Mouse (Mus musculus) heart, postnatal 0 days (tissue): ENCODE results near the gene Robo1. TPM values are rescaled to one million over a fixed set of nuclear protein-coding genes. Genes with fewer than 3 reads are reported as not detected.
"Not testable (repeated sequence)": the region's sequence is repeated elsewhere in the genome, so short reads cannot be mapped to it uniquely, and the experiment has no call there.

ENCODE experiments used
- ATAC-seq: fragments of 200-750 bp; cut with Nextera tagmentation; 2 replicates; pipeline ENCODE4 v1.8.0; 2017; ENCODE audit warnings: low read depth, moderate number of reproducible peaks, moderate library complexity; ENCODE audit not compliant: insufficient read depth
- DNase-seq: peaks from one replicate; pipeline ENCODE4 v3.0.0-alpha.2; 2016; ENCODE audit warnings: low spot score
- H3K27ac ChIP-seq: fragments of 300-500 bp; sonication (generic); 2 replicates; pipeline ENCODE4 v1.5.1; 2014; ENCODE audit warnings: low read depth, mild to moderate bottlenecking
- H3K27me3 ChIP-seq: fragments of 300-500 bp; sonication (generic); 2 replicates; pipeline ENCODE4 v1.6.1; 2014; ENCODE audit warnings: low read length, mixed read lengths; ENCODE audit not compliant: control insufficient read depth, insufficient read depth
- H3K36me3 ChIP-seq: fragments of 300-500 bp; sonication (generic); replicated peaks from 2 replicates; pipeline ENCODE4 v1.6.1; 2014; ENCODE audit warnings: low read length, mixed read lengths; ENCODE audit not compliant: control insufficient read depth, insufficient read depth
- H3K4me1 ChIP-seq: fragments of 300-500 bp; sonication (generic); 2 replicates; pipeline ENCODE4 v1.6.1; 2014; ENCODE audit warnings: antibody characterized with exemption; ENCODE audit not compliant: control insufficient read depth, insufficient read depth
- H3K4me2 ChIP-seq: fragments of 300-500 bp; sonication (generic); 2 replicates; pipeline ENCODE4 v1.6.1; 2014; ENCODE audit warnings: low read depth, mild to moderate bottlenecking, low read length, moderate library complexity
- H3K4me3 ChIP-seq: fragments of 300-500 bp; sonication (generic); 2 replicates; pipeline ENCODE4 v1.5.1; 2014; ENCODE audit warnings: low read depth, low read length
- H3K9ac ChIP-seq: fragments of 300-500 bp; sonication (generic); replicated peaks from 2 replicates; pipeline ENCODE4 v1.6.1; 2014; ENCODE audit warnings: low read depth, low read length, mixed read lengths
- H3K9me3 ChIP-seq: fragments of 300-500 bp; sonication (generic); replicated peaks from 2 replicates; pipeline ENCODE4 v1.6.1; 2016; ENCODE audit warnings: low read length; ENCODE audit not compliant: control insufficient read depth
- CTCF ChIP-seq: IDR thresholded peaks from 2 replicates; pipeline ENCODE4 v1.5.1; 2016; ENCODE audit warnings: antibody characterized with exemption, control low read depth, low read depth
- EP300 ChIP-seq: IDR thresholded peaks from 2 replicates; pipeline ENCODE4 v1.6.1; 2016; ENCODE audit warnings: antibody characterized with exemption, low read depth
- WGBS: fragments of 180-500 bp; shearing (Covaris S2); extraction: QIAGEN DNeasy Blood & Tissue Kit; methylation state at CpG from one replicate; pipeline ENCODE4 v1.1.7; 2014; 5-methylcytosine and 5-hydroxymethylcytosine counted together
- polyA plus RNA-seq: library from polyadenylated mRNA; unstranded; fragments of >200 nt; fragmentation: Nextera tagmentation; extraction: Ambion mirVana; gene quantifications from 2 replicates; pipeline ENCODE4 v1.2.1, GENCODE M21; 2015
- total RNA-seq: library from RNA; depleted of rRNA; stranded (reverse); fragments of >200 nt; gene quantifications from 2 replicates; pipeline ENCODE4 v1.2.3, GENCODE M21; 2014; ENCODE audit warnings: low replicate concordance

Gene Robo1
- total and polyA plus RNA-seq, 2 experiments from 2014 or later, result 2.8 to 4.0 TPM

DNA sequence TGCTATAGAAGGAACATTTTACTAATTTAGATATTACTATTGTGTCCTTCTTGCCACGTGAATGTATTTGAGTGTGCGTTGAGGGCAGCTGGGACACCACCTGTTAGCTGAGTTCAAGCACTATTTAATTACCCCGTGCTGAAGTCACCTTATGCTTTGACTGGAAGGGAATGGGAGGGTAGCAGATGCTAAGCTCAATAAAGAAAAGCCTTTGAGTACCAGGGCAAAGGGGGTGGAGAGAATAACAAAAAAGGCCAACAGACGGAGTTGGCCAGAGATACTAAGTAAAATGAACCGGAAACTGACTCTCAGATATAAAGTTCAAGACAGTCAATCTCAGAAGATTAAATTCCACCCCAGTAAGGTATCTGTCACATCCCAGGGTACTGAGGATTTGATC is 245.6 kb downstream of the Robo1 start:
- TF ChIP-seq CTCF (no peak), EP300 (no peak)
- Histone ChIP-seq H3K27ac (no peak overlapping the region), H3K4me3 (no peak overlapping the region), H3K4me1 (no peaks in the 10 kb centered on the region), H3K36me3 (no peaks in the 10 kb centered on the region), H3K4me2 (no peak overlapping the region), H3K27me3 (no peaks in the 10 kb centered on the region), H3K9ac (no peak overlapping the region), H3K9me3 (no peaks in the 10 kb centered on the region)
- WGBS, result 65% methylated on average over 5 of the region's 5 CpGs
- no peak for ATAC-seq
- no peak for DNase-seq

DNA sequence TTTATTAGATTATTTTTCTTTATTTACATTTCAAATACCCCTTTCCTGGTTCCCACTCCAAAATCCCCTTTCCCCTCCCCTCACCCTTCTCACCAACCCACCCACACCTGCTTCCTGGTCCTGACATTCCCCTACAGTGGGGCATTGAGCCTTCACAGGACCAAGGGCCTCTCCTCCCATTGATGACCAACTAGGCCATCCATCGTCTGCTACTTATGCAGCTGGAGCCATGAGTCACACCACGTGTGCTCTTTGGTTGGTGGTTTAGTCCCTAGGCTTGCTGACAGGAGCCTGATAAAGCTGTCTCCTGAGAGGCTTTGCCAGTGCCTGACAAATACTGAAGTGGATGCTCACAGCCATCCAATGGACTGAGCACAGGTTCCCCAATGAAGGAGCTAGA is 254.0 kb downstream of the Robo1 start:
- not testable (repeated sequence) for H3K27me3 ChIP-seq, DNase-seq, ATAC-seq, H3K9me3 ChIP-seq, H3K9ac ChIP-seq, H3K4me2 ChIP-seq, H3K36me3 ChIP-seq, H3K4me1 ChIP-seq, H3K4me3 ChIP-seq, H3K27ac ChIP-seq
- 29% methylated on average over 2 of the region's 2 CpGs for WGBS

DNA sequence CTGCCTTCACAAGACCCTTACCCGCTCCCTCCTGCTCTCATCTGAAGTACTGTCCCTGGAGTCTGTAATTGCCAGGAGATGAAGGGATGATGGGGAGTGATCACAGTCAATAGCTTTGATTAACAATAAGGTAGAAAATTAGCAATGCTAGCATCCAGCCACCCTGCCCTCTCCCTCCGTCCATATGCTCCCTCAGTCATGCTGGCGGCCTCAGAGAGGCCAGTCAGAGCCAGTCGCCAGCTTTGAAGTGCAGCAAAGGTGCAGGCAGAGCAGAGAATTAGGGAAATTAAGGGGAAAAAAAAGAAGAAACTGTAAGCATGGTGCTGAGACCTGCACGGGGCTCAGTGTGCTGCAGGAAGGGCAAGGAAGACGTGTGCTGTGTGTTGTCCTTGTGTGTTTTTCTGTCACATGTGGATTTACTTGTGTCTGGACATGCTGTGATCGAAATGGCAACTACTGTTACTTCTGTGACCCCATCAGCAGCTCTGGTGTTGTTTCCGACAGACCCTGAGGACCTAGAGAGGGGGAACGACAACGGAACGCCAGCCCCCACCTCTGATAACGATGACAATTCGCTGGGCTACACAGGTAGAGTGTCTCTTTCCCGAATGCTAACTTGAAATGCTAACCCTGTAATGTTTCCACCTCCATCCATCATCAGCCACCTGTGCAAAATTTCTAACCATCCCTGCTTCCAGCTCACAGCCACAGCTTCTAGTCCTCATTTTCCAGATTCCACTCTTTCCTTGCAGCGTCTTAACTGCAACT is 255.3 kb downstream of the Robo1 start:
- Histone ChIP-seq H3K36me3 (no peaks in the 10 kb centered on the region), H3K9me3 (no peaks in the 10 kb centered on the region), H3K9ac (no peak overlapping the region), H3K4me3 (no peak overlapping the region), H3K4me1 (no peaks in the 10 kb centered on the region), H3K4me2 (no peak overlapping the region), H3K27ac (no peak overlapping the region), H3K27me3 (no peaks in the 10 kb centered on the region)
- ATAC-seq (no peak), DNase-seq (no peak)
- no peak for TF ChIP-seq CTCF
- TF ChIP-seq EP300, result no peak
- WGBS, result 32% methylated on average over 15 of the region's 15 CpGs

DNA sequence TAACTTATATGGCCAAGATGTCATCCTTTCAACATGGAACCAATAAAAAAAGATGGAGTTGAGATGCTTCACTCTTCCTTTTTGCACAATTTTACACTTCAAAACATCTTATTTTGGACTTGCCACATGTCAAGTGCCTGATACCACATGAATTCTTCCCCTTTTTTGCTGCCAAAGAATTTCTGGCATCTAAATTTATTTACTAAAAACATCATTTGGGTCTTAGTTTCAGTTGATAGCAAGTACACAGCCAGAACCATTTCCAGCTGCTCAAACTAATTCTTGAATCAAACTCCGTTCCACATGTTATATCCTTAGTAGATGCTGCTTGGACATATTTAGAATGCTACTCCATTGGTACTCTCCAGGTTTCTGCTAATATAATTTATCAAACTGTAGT is 267.1 kb downstream of the Robo1 start:
- ATAC-seq (no peak), DNase-seq (no peak)
- no peak overlapping the region for H3K9ac ChIP-seq
- H3K27ac ChIP-seq, result no peak overlapping the region
- WGBS, result 84% methylated on average over 1 of the region's 1 CpGs
- H3K36me3 ChIP-seq, result no peaks in the 10 kb centered on the region
- no peaks in the 10 kb centered on the region for H3K4me1 ChIP-seq
- no peak overlapping the region for H3K4me3 ChIP-seq
- no peak for TF ChIP-seq EP300
- TF ChIP-seq CTCF, result no peak
- no peaks in the 10 kb centered on the region for H3K9me3 ChIP-seq
- H3K27me3 ChIP-seq, result no peaks in the 10 kb centered on the region
- H3K4me2 ChIP-seq, result no peak overlapping the region

DNA sequence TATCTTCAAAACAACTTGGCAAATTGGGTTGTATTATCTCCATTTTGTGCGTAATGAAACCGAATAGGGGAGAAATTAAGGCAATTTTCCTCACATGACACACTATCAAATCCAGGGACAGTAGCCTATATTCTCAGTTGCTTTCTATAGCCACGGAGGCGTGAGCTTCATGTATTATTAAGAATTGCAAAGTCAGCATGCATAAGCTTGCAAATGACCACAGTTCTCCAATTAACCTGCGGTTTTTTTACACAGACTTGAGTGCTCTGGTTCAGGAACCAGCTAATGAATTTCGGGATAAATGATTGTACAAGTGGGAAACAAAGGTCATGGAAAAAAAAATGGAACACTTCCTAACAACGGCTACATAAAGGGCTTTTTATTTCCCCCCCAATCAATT is 268.9 kb downstream of the Robo1 start:
- Histone ChIP-seq H3K27ac (no peak overlapping the region), H3K4me3 (no peak overlapping the region), H3K9me3 (no peaks in the 10 kb centered on the region), H3K9ac (no peak overlapping the region), H3K36me3 (no peaks in the 10 kb centered on the region), H3K27me3 (no peaks in the 10 kb centered on the region), H3K4me2 (no peak overlapping the region), H3K4me1 (no peaks in the 10 kb centered on the region)
- DNase-seq (no peak), ATAC-seq (no peak)
- no peak for TF ChIP-seq EP300
- TF ChIP-seq CTCF, result no peak
- 67% methylated on average over 7 of the region's 7 CpGs for WGBS

DNA sequence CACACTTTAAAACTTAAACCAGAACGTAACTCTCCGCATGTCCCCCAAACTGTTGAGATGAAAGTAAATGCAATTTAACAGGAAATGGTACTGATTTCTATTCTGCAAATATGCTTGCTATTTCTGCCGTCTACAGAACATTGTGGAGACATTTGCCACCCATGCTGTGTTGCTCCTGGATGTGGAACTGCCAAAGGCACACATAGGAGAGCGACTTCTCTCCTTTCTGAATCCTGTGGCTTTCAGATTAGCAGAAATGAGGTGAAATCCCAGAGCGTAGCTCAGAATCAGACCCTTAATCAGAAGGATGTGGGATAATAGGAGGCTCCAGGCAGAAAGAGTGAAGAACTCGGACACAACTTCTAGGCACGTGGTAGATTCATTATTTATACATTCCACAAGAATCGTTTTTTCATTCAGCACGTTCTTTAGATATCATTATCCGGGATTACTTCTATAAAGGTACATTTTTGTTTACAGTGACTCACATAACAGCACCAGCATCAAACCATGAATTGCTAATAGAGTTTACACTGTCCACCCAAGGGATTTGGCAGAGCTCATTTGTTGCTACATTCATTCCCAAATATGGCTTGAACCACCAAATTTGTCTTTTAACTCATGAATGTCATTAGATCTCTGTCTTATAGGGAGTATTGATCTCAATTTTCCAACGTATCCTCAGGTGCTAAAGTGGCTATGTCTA is 276.5 kb downstream of the Robo1 start:
- TF ChIP-seq CTCF (no peak), EP300 (no peak)
- WGBS, result 76% methylated on average over 11 of the region's 11 CpGs
- Histone ChIP-seq H3K4me3 (no peak overlapping the region), H3K27ac (no peak overlapping the region), H3K4me1 (no peaks in the 10 kb centered on the region), H3K27me3 (no peaks in the 10 kb centered on the region), H3K36me3 (no peaks in the 10 kb centered on the region), H3K9ac (no peak overlapping the region), H3K4me2 (no peak overlapping the region), H3K9me3 (no peaks in the 10 kb centered on the region)
- no peak for ATAC-seq
- DNase-seq, result no peak
